Mouse (Mus musculus) brain, embryonic 14.5 days (tissue): ENCODE results near the gene Ccr1. TPM values are rescaled to one million over a fixed set of nuclear protein-coding genes. Genes with fewer than 3 reads are reported as not detected.

Experiments
- DNase-seq: peaks from one replicate; pipeline ENCODE4 v3.0.0-alpha.2; 2011; ENCODE audit warnings: low read depth
- CTCF ChIP-seq: fragments of 200-500 bp; IDR thresholded peaks from 2 replicates; pipeline ENCODE4 v1.5.1; 2012; ENCODE audit warnings: inconsistent platforms, mild to moderate bottlenecking, moderate library complexity, borderline replicate concordance; ENCODE audit not compliant: insufficient read depth, insufficient read length; ENCODE audit errors: extremely low read depth
- POLR2A ChIP-seq: fragments of 200-500 bp; IDR thresholded peaks from 2 replicates; pipeline ENCODE4 v1.6.1; 2012; ENCODE audit warnings: mild to moderate bottlenecking, inconsistent platforms, borderline replicate concordance; ENCODE audit not compliant: poor library complexity, insufficient read depth, insufficient read length, severe bottlenecking; ENCODE audit errors: extremely low read depth
- polyA plus RNA-seq: library from polyadenylated mRNA; depleted of rRNA; stranded (reverse); fragments of >200 nt; gene quantifications from 2 replicates; pipeline ENCODE4 v1.2.3, GENCODE M21; 2012; rRNA removed

Gene Ccr1
- 0.77 and 1.0 TPM in 2 replicates for polyA plus RNA-seq

GRCm38 (mm10) chr9:123968290-123968912 is at the start of gene Ccr1:
Ccr1 (minus strand) TSS chr9:123968692.
- no peak for TF ChIP-seq POLR2A
- no peak for TF ChIP-seq CTCF
- DNase-seq = no peak

- DNase-seq = no peak
These were observed 47.6 kb upstream of the Ccr1 start for GRCm38 (mm10) chr9:124016048-124016447.

GRCm38 (mm10) chr9:124014985-124015652 is 46.6 kb upstream of the Ccr1 start:
- TF ChIP-seq CTCF = no peak
- no peak for TF ChIP-seq POLR2A
- DNase-seq = no peak

More at GRCm38 (mm10) chr9:124016048-124016447, 47.6 kb upstream of the Ccr1 start:
- TF ChIP-seq CTCF = no peak
- no peak for TF ChIP-seq POLR2A

DNA sequence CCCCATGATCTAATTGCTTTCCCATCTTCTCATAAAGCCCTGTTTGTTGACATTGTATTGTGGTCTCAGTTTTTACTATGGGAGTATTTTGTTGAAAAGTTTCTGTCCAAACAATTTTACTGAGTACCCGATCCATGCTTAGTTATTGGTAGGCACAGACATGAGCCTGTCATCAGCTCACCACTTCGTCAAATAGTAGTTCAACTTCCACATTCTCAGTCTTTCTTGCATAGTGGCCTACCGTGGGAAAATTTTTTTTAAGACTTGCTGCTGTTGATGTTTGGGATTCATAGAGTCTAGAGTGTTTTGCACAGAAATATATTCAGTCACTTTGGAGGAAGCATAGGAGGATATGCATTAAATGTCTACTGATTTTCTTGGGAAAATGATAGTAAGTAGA is 44.8 kb upstream of the Ccr1 start:
- no peak for DNase-seq
- no peak for TF ChIP-seq POLR2A
- no peak for TF ChIP-seq CTCF

GRCm38 (mm10) chr9:124012691-124013090 is 44.2 kb upstream of the Ccr1 start:
- DNase-seq = no peak
- no peak for TF ChIP-seq CTCF
- TF ChIP-seq POLR2A = no peak

DNA sequence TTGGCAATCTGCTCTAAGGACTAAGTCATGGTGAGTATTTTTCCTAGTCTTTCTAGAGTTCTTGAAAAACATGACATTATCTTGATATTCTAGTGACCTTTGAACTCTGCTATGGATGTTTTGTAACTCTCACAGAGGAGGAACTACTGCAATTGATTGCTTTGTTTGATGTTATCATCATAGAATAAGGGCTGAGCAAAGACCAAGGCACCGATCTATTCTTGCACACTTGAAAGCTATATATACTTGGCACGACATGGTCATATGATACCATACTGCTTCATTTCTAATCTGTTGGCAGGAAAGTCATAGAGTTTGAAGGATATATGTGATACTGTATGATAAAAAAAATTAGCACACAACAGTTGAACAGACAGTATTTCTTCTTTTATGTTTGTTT is 31.3 kb upstream of the Ccr1 start:
- TF ChIP-seq CTCF (no peak), POLR2A (no peak)
- DNase-seq = no peak

- DNase-seq = no peak
- TF ChIP-seq CTCF (no peak), POLR2A (no peak)
These were observed 29.2 kb upstream of the Ccr1 start for GRCm38 (mm10) chr9:123997719-123998118.

- no peak for DNase-seq
- TF ChIP-seq POLR2A (no peak), CTCF (no peak)
These were observed 22.9 kb upstream of the Ccr1 start for GRCm38 (mm10) chr9:123991312-123991906.

GRCm38 (mm10) chr9:123989671-123990070 is 21.2 kb upstream of the Ccr1 start:
- TF ChIP-seq POLR2A (no peak), CTCF (no peak)
- DNase-seq = no peak

DNA sequence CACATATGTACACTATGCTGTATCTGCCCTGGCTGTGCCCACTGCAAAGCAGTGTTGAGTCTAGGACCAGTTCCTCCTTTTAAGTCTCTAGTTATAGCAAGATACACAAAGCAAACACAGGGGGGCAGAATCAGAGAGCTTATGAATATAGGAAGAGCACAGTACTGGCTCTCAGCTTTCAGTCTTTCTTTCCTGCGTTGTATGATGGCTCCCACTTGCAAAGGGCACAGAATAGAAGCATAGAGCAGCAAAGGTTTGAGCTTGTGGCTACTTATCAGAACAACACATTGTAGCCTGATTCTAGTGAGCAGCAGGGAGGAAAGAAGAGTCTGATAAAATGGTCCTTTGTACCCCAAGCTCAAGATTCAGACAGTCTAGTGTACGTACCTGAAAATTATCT is 17.7 kb upstream of the Ccr1 start:
- peak; percentile 4 for DNase-seq

GRCm38 (mm10) chr9:123984943-123985342 is 16.5 kb upstream of the Ccr1 start:
- no peak for DNase-seq
- TF ChIP-seq CTCF = no peak
- no peak for TF ChIP-seq POLR2A

More for the DNA sequence above, 17.7 kb upstream of the Ccr1 start:
- TF ChIP-seq CTCF = no peak
- TF ChIP-seq POLR2A = no peak
